Mouse (Mus musculus): ENCODE results near the gene Mef2a.

Gene Mef2a

GRCm38 (mm10) chr7:67373584-67373960 lies 914 bp upstream of the Mef2a start:
- in situ Hi-C loops (cut with MboI; ENCODE audit: low pct_unique_long_range_greater_than_20kb in 1 of 2, low sequenced_read_pairs in 2 of 2, unreplicated experiment in 1 of 2): loop anchor here (25.0 kb wide), 1 partner anchor 264 kb away; the partner anchor contains the start of genes Lrrc28 (in 2 of the 2) and Ttc23 (in 2 of the 2)

- in situ Hi-C loops (cut with MboI; ENCODE audit: low pct_unique_long_range_greater_than_20kb in 1 of 2, low sequenced_read_pairs in 2 of 2, unreplicated experiment in 1 of 2): loop anchor here (25.0 kb wide), 1 partner anchor 265 kb away; the partner anchor contains the start of genes Lrrc28 (in 2 of the 2) and Ttc23 (in 2 of the 2)
Observed at GRCm38 (mm10) chr7:67371891-67372672, 576 bp downstream of the Mef2a start.

GRCm38 (mm10) chr7:67371351-67371890 lies 1.2 kb downstream of the Mef2a start:
- in situ Hi-C loops (cut with MboI; ENCODE audit: low pct_unique_long_range_greater_than_20kb in 1 of 2, low sequenced_read_pairs in 2 of 2, unreplicated experiment in 1 of 2): loop anchor here (25.0 kb wide), 1 partner anchor 266 kb away; the partner anchor contains the start of genes Lrrc28 (in 2 of the 2) and Ttc23 (in 2 of the 2)

- in situ Hi-C loops (cut with MboI; ENCODE audit: low pct_unique_long_range_greater_than_20kb in 1 of 2, low sequenced_read_pairs in 2 of 2, unreplicated experiment in 1 of 2): loop anchor here (25.0 kb wide), 1 partner anchor 268 kb away; the partner anchor contains the start of genes Lrrc28 (in 2 of the 2) and Ttc23 (in 2 of the 2)
Observed at GRCm38 (mm10) chr7:67369645-67370044, 3.0 kb downstream of the Mef2a start.

GRCm38 (mm10) chr7:67368394-67368793 lies 4.3 kb downstream of the Mef2a start:
- in situ Hi-C loops (cut with MboI; ENCODE audit: low pct_unique_long_range_greater_than_20kb in 1 of 2, low sequenced_read_pairs in 2 of 2, unreplicated experiment in 1 of 2): loop anchor here (25.0 kb wide), 1 partner anchor 269 kb away; the partner anchor contains the start of genes Lrrc28 (in 2 of the 2) and Ttc23 (in 2 of the 2)

- in situ Hi-C loops (cut with MboI; ENCODE audit: low pct_unique_long_range_greater_than_20kb in 1 of 2, low sequenced_read_pairs in 2 of 2, unreplicated experiment in 1 of 2): loop anchor here (25.0 kb wide), 1 partner anchor 277 kb away; the partner anchor contains the start of genes Lrrc28 (in 2 of the 2) and Ttc23 (in 2 of the 2)
Observed at GRCm38 (mm10) chr7:67360588-67360987, 12.1 kb downstream of the Mef2a start.

- in situ Hi-C loops (cut with MboI; ENCODE audit: low pct_unique_long_range_greater_than_20kb in 1 of 2, low sequenced_read_pairs in 2 of 2, unreplicated experiment in 1 of 2): loop anchor here (25.0 kb wide), 1 partner anchor 277 kb away; the partner anchor contains the start of genes Lrrc28 (in 2 of the 2) and Ttc23 (in 2 of the 2)
Observed at GRCm38 (mm10) chr7:67359863-67360262, 12.8 kb downstream of the Mef2a start.

GRCm38 (mm10) chr7:67355870-67356269 lies 16.8 kb downstream of the Mef2a start:
- in situ Hi-C loops (cut with MboI; ENCODE audit: low pct_unique_long_range_greater_than_20kb in 1 of 2, low sequenced_read_pairs in 2 of 2, unreplicated experiment in 1 of 2): loop anchor here (25.0 kb wide), 1 partner anchor 281 kb away; the partner anchor contains the start of genes Lrrc28 (in 2 of the 2) and Ttc23 (in 2 of the 2)

- in situ Hi-C loops (cut with MboI; ENCODE audit: low pct_unique_long_range_greater_than_20kb in 1 of 2, low sequenced_read_pairs in 2 of 2, unreplicated experiment in 1 of 2): loop anchor here (25.0 kb wide), 1 partner anchor 284 kb away; the partner anchor contains the start of genes Lrrc28 (in 2 of the 2) and Ttc23 (in 2 of the 2)
Observed at GRCm38 (mm10) chr7:67353667-67354066, 19.0 kb downstream of the Mef2a start.

GRCm38 (mm10) chr7:67352989-67353388 lies 19.7 kb downstream of the Mef2a start:
- in situ Hi-C loops (cut with MboI; ENCODE audit: low pct_unique_long_range_greater_than_20kb in 1 of 2, low sequenced_read_pairs in 2 of 2, unreplicated experiment in 1 of 2): loop anchor here (25.0 kb wide), 1 partner anchor 284 kb away; the partner anchor contains the start of genes Lrrc28 (in 2 of the 2) and Ttc23 (in 2 of the 2)

GRCm38 (mm10) chr7:67344443-67344842 lies 28.2 kb downstream of the Mef2a start:
- in situ Hi-C loops (cut with MboI; ENCODE audit: low pct_unique_long_range_greater_than_20kb in 1 of 2, low sequenced_read_pairs in 2 of 2, unreplicated experiment in 1 of 2): no loop called here

GRCm38 (mm10) chr7:67342067-67342625 lies 30.5 kb downstream of the Mef2a start:
- in situ Hi-C loops (cut with MboI; ENCODE audit: low pct_unique_long_range_greater_than_20kb in 1 of 2, low sequenced_read_pairs in 2 of 2, unreplicated experiment in 1 of 2): no loop called here

- in situ Hi-C loops (cut with MboI; ENCODE audit: low pct_unique_long_range_greater_than_20kb in 1 of 2, low sequenced_read_pairs in 2 of 2, unreplicated experiment in 1 of 2): no loop called here
Observed at GRCm38 (mm10) chr7:67320359-67320758, 52.3 kb downstream of the Mef2a start.

GRCm38 (mm10) chr7:67318697-67319096 lies 54.0 kb downstream of the Mef2a start:
- in situ Hi-C loops (cut with MboI; ENCODE audit: low pct_unique_long_range_greater_than_20kb in 1 of 2, low sequenced_read_pairs in 2 of 2, unreplicated experiment in 1 of 2): no loop called here

GRCm38 (mm10) chr7:67313200-67313599 lies 59.5 kb downstream of the Mef2a start:
- in situ Hi-C loops (cut with MboI; ENCODE audit: low pct_unique_long_range_greater_than_20kb in 1 of 2, low sequenced_read_pairs in 2 of 2, unreplicated experiment in 1 of 2): no loop called here

GRCm38 (mm10) chr7:67310151-67310550 lies 62.5 kb downstream of the Mef2a start:
- in situ Hi-C loops (cut with MboI; ENCODE audit: low pct_unique_long_range_greater_than_20kb in 1 of 2, low sequenced_read_pairs in 2 of 2, unreplicated experiment in 1 of 2): no loop called here

- in situ Hi-C loops (cut with MboI; ENCODE audit: low pct_unique_long_range_greater_than_20kb in 1 of 2, low sequenced_read_pairs in 2 of 2, unreplicated experiment in 1 of 2): no loop called here
Observed at GRCm38 (mm10) chr7:67308102-67308501, 64.6 kb downstream of the Mef2a start.

GRCm38 (mm10) chr7:67307078-67307477 lies 65.6 kb downstream of the Mef2a start:
- in situ Hi-C loops (cut with MboI; ENCODE audit: low pct_unique_long_range_greater_than_20kb in 1 of 2, low sequenced_read_pairs in 2 of 2, unreplicated experiment in 1 of 2): no loop called here

- in situ Hi-C loops (cut with MboI; ENCODE audit: low pct_unique_long_range_greater_than_20kb in 1 of 2, low sequenced_read_pairs in 2 of 2, unreplicated experiment in 1 of 2): no loop called here
Observed at GRCm38 (mm10) chr7:67304937-67305336, 67.7 kb downstream of the Mef2a start.

All from mouse embryonic stem cell (cell line).